Mouse (Mus musculus) ES-E14 (cell line): ENCODE data around the gene Cuta.

ENCODE experiments used
- CHD2 ChIP-seq: IDR thresholded peaks from 2 replicates; pipeline ENCODE4 v1.6.1; 2014; ENCODE audit warnings: mild to moderate bottlenecking, low read depth, low read length, inconsistent platforms
- HCFC1 ChIP-seq: IDR thresholded peaks from 2 replicates; pipeline ENCODE4 v1.6.1; 2012; ENCODE audit warnings: low read length, inconsistent platforms, borderline replicate concordance; ENCODE audit not compliant: insufficient read depth
- MAFK ChIP-seq: IDR thresholded peaks from 2 replicates; pipeline ENCODE4 v1.6.1; 2014; ENCODE audit warnings: mild to moderate bottlenecking, low read depth, low read length, inconsistent platforms; ENCODE audit not compliant: insufficient read depth
- ZC3H11A ChIP-seq: IDR thresholded peaks from 2 replicates; pipeline ENCODE4 v1.6.1; 2012; ENCODE audit warnings: low read depth, mild to moderate bottlenecking, inconsistent platforms, low read length, borderline replicate concordance

DNA sequence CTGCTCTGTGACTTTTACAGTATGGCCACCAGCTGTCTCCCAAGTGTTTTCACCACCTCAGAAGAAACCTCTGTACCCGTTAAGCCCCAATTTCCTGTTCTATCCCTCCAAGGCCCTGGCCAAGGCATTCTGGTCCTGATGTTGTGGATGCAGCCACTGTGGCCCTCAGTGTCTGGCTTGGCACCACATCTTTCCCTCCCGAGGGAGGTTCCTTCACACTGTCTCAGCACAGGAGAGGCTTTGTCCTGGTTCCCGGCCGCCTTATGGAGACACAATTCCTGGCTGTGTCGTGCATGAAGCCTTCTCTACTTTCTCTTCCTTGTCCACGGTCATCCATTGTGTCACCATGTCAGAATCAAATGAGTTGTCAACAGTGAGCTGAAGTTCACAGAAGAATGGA, 45.9 kb downstream of the Cuta start:
- TF ChIP-seq CHD2 (no peak), HCFC1 (no peak), MAFK (no peak), ZC3H11A (no peak)
